Mouse (Mus musculus) G1E (cell line): ENCODE data around the gene Gfpt2. TPM values are rescaled to one million over a fixed set of nuclear protein-coding genes. Genes with fewer than 3 reads are reported as not detected.
A peak's percentile ranks its signal among the peaks of the same experiment; 100 is the strongest.
"Not testable (repeated sequence)": the region's sequence is repeated elsewhere in the genome, so short reads cannot be mapped to it uniquely, and the experiment has no call there.

Experiments
- ATAC-seq: 2 replicates; pipeline ENCODE4 v1.8.0; 2016; ENCODE audit warnings: mild to moderate bottlenecking; ENCODE audit not compliant: insufficient number of reproducible peaks, poor library complexity, low FRiP score, severe bottlenecking; ENCODE audit errors: extremely low read depth
- DNase-seq: peaks from one replicate; pipeline ENCODE4 v3.0.0; 2012; ENCODE audit warnings: low spot score
- H3K27me3 ChIP-seq: 2 replicates; pipeline ENCODE4 v1.6.1; 2012; ENCODE audit warnings: mild to moderate bottlenecking, low read length, inconsistent platforms; ENCODE audit not compliant: insufficient read depth
- H3K36me3 ChIP-seq: replicated peaks from 2 replicates; pipeline ENCODE3; 2012; ENCODE audit warnings: mild to moderate bottlenecking, inconsistent platforms
- H3K4me1 ChIP-seq: 2 replicates; pipeline ENCODE4 v1.6.1; 2012; ENCODE audit warnings: low read depth, low read length, inconsistent platforms, mixed read lengths; ENCODE audit not compliant: insufficient read depth
- H3K4me3 ChIP-seq: 2 replicates; pipeline ENCODE4 v1.5.1; 2012; ENCODE audit warnings: low read depth, mild to moderate bottlenecking, inconsistent platforms, low read length, moderate library complexity, mixed read lengths
- H3K9me3 ChIP-seq: replicated peaks from 2 replicates; pipeline ENCODE4 v1.6.1; 2012; ENCODE audit warnings: inconsistent platforms
- CTCF ChIP-seq: IDR thresholded peaks from 2 replicates; pipeline ENCODE4 v1.5.1; 2012; ENCODE audit warnings: low read depth, low read length, inconsistent platforms, mixed read lengths
- GATA1 ChIP-seq: IDR thresholded peaks from 2 replicates; pipeline ENCODE4 v1.6.1; 2012; ENCODE audit warnings: borderline replicate concordance, low read length, inconsistent platforms, mixed read lengths
- GATA2 ChIP-seq: IDR thresholded peaks from 2 replicates; pipeline ENCODE4 v1.6.1; 2012; ENCODE audit warnings: low read depth, low read length, inconsistent platforms, borderline replicate concordance
- POLR2AphosphoS5 ChIP-seq: IDR thresholded peaks from 2 replicates; pipeline ENCODE4 v1.6.1; 2012; ENCODE audit warnings: low read depth, low read length, inconsistent platforms; ENCODE audit not compliant: insufficient replicate concordance
- TAL1 ChIP-seq: conservative IDR thresholded peaks from 2 replicates; pipeline ENCODE4 v1.6.1; 2012; ENCODE audit warnings: low read depth, low read length, inconsistent platforms, mixed read lengths
- polyA plus RNA-seq: library from polyadenylated mRNA; stranded (reverse); fragments of >175 nt; gene quantifications from 2 replicates; pipeline ENCODE4 v1.2.3, GENCODE M21; 2012
- total RNA-seq, 2 experiments: library from RNA; stranded (forward) in 1 of 2; stranded (reverse) in 1 of 2; fragments of 200-1000 nt in 1 of 2; fragments of >200 nt in 1 of 2; fragmentation: Nextera tagmentation in 1 of 2; gene quantifications; 2 replicates each; pipeline ENCODE4 v1.2.3; 2014 to 2017

Gene Gfpt2
- total and polyA plus RNA-seq, 3 experiments, result 0.22 TPM; not detected in 2

DNA sequence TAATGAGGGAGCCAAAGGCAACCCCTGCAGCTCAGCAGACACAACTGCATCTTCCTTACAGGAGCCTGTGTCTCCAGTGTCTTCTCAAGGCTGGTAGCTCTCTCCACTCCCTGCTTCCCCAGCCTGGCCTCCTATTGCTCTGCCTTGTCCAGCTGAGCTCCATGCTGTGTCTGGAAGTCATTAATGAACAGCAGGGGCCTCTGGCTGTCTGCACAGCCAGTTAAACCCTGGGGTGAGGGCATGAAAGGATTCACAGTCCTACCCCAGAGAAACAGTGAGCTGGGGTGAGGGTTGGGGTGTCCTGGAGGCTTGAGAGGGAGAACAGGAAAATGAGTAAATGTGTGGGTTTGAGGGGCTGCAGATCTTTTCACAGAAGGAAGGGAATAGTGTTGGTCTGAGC is 30.4 kb upstream of the Gfpt2 start:
- TF ChIP-seq TAL1 (no peak), GATA2 (no peak), POLR2AphosphoS5 (no peak), GATA1 (no peak), CTCF (no peak)
- no peaks in the 10 kb centered on the region for H3K9me3 ChIP-seq
- peaks cover 6% of the 10 kb centered on the region; the same call in 1 of the 2 replicates for H3K27me3 ChIP-seq
- no peaks in the 10 kb centered on the region for H3K36me3 ChIP-seq
- ATAC-seq (no peak), DNase-seq (no peak)
- no peak overlapping the region; the same call in 1 of the 2 replicates for H3K4me3 ChIP-seq
- H3K4me1 ChIP-seq, result peaks cover 50% of the 10 kb centered on the region

DNA sequence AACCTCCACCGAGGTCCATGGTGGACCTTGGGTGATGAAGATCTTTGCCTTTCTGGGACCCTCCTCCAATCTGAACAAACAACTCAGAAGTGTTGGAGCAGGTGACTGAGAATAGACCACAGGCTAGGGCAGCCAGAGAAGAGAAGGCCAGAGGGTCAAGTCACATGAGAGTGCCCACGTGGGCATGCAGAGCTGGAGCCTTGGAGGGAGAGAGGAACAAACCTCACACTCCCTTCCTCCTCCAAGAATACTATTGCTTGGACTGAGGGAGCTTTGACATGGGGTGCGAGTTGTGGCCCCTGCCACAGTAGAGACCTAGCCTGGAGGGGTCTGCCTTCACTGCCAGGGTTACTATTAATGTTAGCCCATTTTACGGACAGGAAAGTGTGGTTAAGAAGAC is 30.0 kb upstream of the Gfpt2 start:
- no peak for TF ChIP-seq CTCF
- no peak for TF ChIP-seq POLR2AphosphoS5
- no peak for TF ChIP-seq GATA1
- TF ChIP-seq GATA2, result no peak
- no peak for TF ChIP-seq TAL1

DNA sequence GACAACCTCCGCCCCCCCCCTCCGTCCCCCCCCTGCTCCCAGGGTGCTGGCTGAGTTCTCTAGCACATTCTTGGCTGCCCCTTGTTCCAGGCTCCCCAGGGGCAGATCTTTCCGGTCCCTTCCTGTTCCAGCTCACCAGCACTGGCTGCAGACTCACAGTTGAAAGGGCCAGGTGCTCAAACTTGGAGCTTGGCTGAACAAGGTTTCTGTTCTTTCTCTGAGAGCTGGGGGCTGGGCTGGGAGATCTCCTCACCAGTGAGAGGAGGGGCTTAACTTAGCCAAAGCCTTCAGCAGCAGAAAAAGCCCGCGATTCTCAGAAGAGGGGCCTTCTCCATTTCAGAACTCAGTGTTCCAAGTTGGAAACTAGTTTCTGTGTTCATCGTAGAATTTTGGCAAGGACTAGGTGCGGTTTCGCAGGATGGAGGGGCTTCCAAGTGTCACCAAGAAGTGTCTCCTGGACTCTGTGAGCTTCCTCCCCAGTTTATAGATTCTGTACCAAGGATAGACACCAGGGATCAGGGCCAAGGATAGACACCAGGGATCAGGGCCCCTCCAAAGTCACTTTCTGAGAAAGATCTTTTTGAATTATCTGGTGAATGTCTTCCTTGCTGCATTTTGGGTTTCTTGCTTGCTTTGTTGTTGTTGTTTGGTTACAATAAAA is 29.2 kb upstream of the Gfpt2 start:
- H3K4me1 ChIP-seq, result peaks cover 48% of the 10 kb centered on the region
- ATAC-seq (no peak), DNase-seq (peak; percentile 71)
- no peak for TF ChIP-seq GATA2
- no peak for TF ChIP-seq CTCF
- TF ChIP-seq GATA1, result no peak
- TF ChIP-seq POLR2AphosphoS5, result no peak
- TF ChIP-seq TAL1, result no peak
- peak overlapping the region; percentile 63; the same call in 1 of the 2 replicates for H3K4me3 ChIP-seq
- peaks cover 4% of the 10 kb centered on the region; the same call in 1 of the 2 replicates for H3K27me3 ChIP-seq
- H3K36me3 ChIP-seq, result no peaks in the 10 kb centered on the region
- H3K9me3 ChIP-seq, result no peaks in the 10 kb centered on the region

More for the DNA sequence above, 30.0 kb upstream of the Gfpt2 start:
- peaks cover 6% of the 10 kb centered on the region; the same call in 1 of the 2 replicates for H3K27me3 ChIP-seq
- ATAC-seq, result no peak
- H3K36me3 ChIP-seq, result no peaks in the 10 kb centered on the region
- DNase-seq, result no peak
- H3K9me3 ChIP-seq, result no peaks in the 10 kb centered on the region
- H3K4me1 ChIP-seq, result peaks cover 50% of the 10 kb centered on the region
- H3K4me3 ChIP-seq, result peak overlapping the region; percentile 63; the same call in 1 of the 2 replicates

DNA sequence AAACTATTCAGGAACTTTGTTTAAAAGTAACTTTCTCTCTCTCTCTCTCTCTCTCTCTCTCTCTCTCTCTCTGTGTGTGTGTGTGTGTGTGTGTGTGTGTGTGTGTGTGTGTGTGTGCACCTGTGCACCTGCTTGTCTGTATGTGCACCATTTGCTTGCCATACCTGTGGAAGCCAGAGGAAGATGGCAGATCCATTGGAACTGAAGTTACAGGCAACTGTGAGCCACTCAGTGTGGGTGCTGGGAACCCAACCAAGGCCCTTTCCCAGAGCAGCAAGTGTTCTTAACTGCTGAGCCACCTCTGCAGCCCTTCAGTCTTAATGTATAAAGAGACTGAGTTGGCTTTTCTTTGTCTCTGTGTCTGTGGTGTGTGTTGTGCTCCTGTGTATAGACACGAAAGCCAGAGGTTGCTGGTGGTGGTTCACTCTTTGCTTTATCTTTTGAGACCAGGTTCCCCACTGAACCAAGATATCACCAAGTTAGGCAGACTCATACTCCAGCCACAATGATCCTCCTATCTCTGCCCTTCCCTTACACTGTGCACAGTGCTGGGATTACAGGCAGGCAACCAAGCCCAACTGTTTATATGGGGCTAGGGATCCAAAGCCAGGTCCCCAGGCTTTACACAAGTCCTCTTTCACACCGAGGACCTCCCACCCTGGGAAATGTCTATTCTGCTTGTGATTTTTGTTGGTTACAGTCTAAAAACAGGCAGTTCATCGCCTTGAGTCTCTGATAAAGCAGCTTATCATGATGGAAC is 28.4 kb upstream of the Gfpt2 start:
- no peaks in the 10 kb centered on the region for H3K9me3 ChIP-seq
- H3K4me3 ChIP-seq, result peak overlapping the region; percentile 44; the same call in 1 of the 2 replicates
- TF ChIP-seq TAL1 (peak; percentile 82), GATA2 (no peak)
- DNase-seq (peak; percentile 41), ATAC-seq (peak; percentile 78)
- peaks cover 52% of the 10 kb centered on the region for H3K4me1 ChIP-seq
- H3K27me3 ChIP-seq, result peaks cover 4% of the 10 kb centered on the region; the same call in 1 of the 2 replicates
- H3K36me3 ChIP-seq, result no peaks in the 10 kb centered on the region

DNA sequence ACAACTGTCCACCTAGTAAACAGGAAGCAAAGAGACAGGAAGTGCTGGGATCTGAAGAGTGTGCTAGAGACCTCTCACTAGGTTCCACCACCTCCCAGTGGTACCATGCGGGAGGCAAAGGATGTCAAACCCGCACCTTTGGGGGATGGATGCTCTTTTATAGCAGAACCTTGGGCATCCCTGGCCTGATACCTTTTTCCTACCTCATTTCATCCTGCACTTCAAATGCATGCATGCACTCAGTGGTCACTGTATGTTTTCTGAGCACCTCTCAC is 27.9 kb upstream of the Gfpt2 start:
- no peak for DNase-seq
- ATAC-seq, result peak; percentile 67
- no peak for TF ChIP-seq CTCF
- TF ChIP-seq GATA2, result no peak
- no peak for TF ChIP-seq POLR2AphosphoS5
- TF ChIP-seq TAL1, result no peak
- no peak for TF ChIP-seq GATA1
- Histone ChIP-seq H3K9me3 (no peaks in the 10 kb centered on the region), H3K4me1 (peaks cover 52% of the 10 kb centered on the region), H3K36me3 (no peaks in the 10 kb centered on the region), H3K27me3 (peaks cover 3% of the 10 kb centered on the region; the same call in 1 of the 2 replicates), H3K4me3 (no peak overlapping the region)

DNA sequence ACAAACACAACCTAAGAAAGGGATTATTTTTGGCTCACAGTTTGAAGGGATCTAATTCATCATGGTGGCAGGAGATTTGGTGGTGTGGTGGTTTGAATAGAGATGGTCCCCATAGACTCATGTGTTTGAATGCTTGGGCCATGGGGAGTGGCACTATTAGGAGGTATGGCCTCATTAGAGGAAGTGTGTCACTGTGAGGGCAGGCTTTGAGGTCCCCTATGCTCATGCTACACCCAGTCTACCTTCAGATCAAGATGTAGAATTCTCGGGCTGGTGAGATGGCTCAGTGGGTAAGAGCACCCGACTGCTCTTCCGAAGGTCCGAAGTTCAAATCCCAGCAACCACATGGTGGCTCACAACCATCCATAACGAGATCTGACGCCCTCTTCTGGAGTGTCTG is 26.5 kb upstream of the Gfpt2 start:
- not testable (repeated sequence) for H3K4me3 ChIP-seq, H3K36me3 ChIP-seq, H3K27me3 ChIP-seq, DNase-seq, ATAC-seq, H3K9me3 ChIP-seq
- H3K4me1 ChIP-seq, result peaks cover 52% of the 10 kb centered on the region

DNA sequence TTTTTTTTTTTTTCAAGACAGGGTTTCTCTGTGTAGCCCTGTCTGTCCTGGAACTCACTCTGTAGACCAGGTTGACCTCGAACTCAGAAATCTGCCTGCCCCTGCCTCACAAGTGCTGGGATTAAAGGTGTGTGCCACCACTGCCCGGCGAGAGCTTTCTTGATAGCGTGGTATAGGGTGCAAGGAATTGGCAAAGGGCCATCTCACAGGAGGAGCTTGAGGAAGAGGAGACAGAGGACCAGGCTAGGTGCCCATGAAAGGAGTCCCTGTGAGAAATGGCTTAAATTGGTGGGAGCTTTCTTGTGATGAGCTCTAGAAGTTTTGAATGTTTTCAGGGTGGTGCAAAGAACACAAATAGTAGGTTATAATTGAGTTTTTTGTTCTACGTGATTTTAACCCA is 25.2 kb upstream of the Gfpt2 start:
- DNase-seq (no peak), ATAC-seq (no peak)
- TF ChIP-seq TAL1, result no peak
- H3K9me3 ChIP-seq, result no peaks in the 10 kb centered on the region
- H3K4me3 ChIP-seq, result no peak overlapping the region
- H3K27me3 ChIP-seq, result peaks cover 7% of the 10 kb centered on the region; the same call in 1 of the 2 replicates
- H3K36me3 ChIP-seq, result no peaks in the 10 kb centered on the region
- H3K4me1 ChIP-seq, result peaks cover 42% of the 10 kb centered on the region
